Mouse (Mus musculus) 3134 (cell line): ENCODE measurements at regions not wholly inside any gene's neighbourhood (a gene's known extent, or its start where the extent isn't known, plus 50 kb on each side); places are given as distances from the start of the nearest gene placed in this dataset.
"Not testable (repeated sequence)": the region's sequence is repeated elsewhere in the genome, so short reads cannot be mapped to it uniquely, and the experiment has no call there.

Source experiments
- DNase-seq: peaks from one replicate; pipeline ENCODE4 v3.0.0-alpha.2; 2011; ENCODE audit warnings: low spot score; ENCODE audit not compliant: insufficient read length; ENCODE audit errors: extremely low read depth

DNA sequence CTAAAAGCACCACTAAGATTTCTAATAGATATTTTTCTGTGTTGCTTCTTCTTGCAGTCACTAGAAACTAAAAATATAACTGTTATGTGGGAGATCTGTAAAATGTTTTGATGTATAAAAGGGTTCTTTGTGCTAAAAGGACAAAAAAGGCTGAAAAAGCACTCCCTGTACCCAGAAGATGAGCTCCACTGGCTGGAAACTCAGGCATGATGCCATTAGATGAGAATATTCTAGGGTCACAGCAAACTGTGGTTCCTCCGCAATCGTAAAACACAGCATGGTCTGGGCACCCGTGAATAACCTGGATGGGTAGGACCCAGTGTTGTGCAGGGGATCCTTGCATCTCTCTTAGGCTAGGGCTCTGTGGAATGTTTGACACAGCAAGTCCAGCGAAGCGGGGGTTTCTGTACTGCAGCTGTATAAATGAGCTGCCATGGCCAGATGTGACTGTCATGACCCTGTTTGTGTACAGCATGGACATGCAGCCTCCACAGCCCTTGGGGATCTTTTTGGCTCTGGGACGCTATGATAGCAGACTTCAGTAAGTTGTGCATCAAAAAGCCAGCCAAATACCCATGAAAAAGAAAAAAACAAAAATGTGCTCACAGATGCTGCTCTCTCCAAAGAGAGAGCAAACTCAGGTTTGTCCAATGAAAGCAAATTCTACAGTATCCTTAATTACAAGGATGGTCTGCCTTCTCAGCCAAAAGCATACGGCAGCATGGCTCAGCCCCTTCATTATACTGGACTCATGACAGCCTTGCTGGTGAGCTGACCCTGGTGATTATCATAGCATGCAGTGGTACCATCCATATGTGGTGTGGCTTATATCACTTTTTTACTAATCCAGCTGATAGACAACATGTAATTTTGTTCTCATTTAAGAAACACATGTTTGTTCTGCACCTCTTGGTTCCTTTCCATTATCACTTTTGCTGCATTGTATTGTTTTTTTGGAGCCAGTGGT, 103.9 kb upstream of the Arhgap20 start:
- no peak for DNase-seq

DNA sequence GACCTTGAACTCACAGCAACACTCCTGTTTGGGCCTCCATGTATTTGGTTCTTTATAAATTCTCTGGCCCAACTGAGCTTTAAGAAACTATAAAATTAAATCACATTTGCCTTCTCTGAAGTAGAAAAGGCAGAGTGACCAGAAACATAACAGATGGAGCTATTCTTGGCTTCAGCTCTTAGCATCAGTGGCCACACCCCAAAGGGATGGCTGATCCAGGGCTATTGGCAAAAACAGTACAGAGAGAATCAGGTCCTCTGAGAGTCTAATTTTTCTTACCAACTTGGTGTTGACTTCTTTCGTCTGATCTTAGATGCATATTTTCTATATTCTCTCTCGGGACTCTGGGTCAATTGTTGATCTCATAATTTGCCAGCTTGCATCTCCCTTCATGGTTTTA, 103.2 kb upstream of the Arhgap20 start:
- no peak for DNase-seq

DNA sequence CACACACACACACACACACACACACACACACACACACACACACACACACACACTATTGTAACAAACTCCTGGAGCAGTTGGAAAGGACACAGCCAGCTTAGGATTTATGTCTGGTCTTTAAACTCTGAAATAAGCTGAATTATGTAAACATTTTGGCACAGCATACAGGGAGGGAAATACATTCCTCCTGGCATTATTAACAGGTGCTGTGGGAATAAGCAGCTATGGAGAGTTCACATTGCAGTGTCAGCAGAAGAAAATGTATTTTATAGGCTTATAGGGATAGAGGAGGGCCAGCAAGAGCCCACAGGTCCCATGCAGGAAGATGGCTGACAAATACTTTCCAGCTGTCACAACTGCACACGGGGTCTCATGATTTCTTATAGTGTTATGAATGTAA, 100.8 kb upstream of the Arhgap20 start:
- DNase-seq = no peak

DNA sequence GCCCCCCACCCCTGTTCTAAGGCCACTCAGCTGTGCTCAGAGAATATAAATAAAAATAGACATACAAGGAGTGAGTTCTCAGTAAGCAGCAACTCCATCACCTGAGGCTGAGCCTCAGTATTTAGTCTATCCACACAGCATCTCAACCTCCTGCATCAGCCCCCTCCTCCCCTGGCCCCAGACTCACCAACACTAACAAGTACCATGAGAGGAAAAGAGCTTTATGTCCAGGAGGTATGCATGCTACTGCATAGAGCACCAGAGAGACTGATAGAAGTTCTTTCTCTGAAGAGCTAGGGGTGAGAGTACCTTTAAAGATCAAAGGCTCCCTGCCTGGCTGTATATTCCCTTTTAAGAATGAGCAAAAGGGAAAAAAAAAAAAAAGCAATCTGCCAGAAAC, 100.3 kb upstream of the Arhgap20 start:
- no peak for DNase-seq

DNA sequence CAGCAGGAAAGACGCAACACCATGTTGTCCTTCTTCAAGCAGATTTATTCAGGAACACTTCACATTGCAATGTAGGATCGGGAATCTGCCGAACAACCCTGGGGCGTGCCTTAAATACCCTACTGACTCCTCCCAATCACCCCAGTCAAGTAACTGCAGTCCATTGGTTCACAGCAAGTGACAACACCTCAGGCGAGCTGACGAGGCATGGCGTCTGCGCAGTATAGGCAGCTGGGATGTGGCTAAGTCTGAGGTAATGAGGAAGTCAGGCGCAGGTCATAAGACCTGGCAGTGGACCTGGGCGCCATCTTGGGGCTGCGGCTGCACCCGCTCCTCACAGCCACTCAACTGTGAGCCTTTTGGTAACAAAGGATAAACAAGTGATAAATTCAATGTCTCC, 96.2 kb upstream of the Arhgap20 start:
- not testable (repeated sequence) for DNase-seq

DNA sequence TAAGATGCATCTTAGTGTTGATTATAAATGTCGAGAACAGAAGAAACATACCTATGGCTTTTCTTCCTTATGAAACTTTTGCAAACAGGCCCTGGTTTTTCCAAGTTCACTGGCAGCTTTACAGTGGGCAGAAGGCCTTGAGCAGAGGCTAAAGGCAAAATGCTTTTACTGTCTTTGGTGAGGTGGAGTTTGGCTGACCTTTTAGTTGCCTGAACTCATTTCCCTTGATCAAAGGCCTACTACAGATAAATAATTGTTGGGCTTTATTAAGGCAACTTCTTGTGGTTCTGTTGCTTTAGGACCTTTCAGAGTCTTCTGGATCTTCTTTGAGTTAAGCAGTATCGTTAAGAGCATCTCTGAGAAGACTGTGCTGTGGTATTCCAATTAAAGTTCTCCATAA, 94.6 kb upstream of the Arhgap20 start:
- DNase-seq = no peak

DNA sequence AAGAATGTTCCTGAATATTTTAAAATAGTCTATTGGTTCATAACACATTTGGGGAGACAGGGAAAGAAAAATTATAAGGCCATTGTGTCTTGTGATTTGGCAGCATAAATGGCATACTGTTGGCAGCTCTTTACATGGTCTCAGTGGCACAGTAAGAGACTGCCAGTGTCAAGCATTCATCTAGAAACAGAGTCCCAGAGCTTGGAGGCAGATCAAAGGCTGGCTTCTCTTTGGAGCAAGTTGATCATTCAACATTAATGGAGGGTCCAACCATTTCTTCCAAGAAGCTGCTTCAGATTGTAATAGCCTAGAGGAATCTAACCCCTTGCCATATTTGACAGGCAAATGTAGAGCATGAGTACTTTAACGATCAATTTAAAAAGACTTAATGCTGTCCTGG, 78.6 kb upstream of the Arhgap20 start:
- DNase-seq = no peak

DNA sequence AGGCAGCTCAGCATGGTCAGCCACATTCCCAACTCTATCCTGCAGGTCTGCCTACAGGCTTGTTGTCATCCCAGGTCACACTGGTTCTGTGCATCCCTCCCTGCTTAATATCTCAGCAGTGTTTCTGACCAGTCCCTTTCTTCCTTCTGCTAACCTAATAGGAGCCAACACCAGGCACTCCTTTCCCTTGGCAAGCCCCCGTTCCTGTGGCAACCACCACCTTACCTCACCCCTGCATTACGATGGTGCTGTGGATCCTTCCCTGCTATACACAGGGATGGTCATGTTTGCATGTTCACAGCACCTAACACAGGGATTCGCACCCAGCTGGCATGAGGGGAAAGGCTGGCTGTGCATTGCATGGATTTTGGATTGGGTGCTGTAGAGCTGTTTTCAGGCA, 50.8 kb upstream of the Arhgap20 start:
- no peak for DNase-seq
